Mouse (Mus musculus) embryonic facial prominence, embryonic 15.5 days (tissue): Measurements from ENCODE around the gene Mroh7. TPM values are rescaled to one million over a fixed set of nuclear protein-coding genes. Genes with fewer than 3 reads are reported as not detected.
"Not testable (repeated sequence)": the region's sequence is repeated elsewhere in the genome, so short reads cannot be mapped to it uniquely, and the experiment has no call there.

Source experiments
- ATAC-seq: fragments of 200-750 bp; cut with Nextera tagmentation; 2 replicates; pipeline ENCODE4 v1.8.0; 2017; ENCODE audit warnings: low read depth, moderate TSS enrichment; ENCODE audit not compliant: insufficient number of reproducible peaks, low FRiP score, low TSS enrichment
- H3K27ac ChIP-seq: fragments of 300-500 bp; sonication (generic); replicated peaks from 2 replicates; pipeline ENCODE4 v1.5.1; 2015; ENCODE audit warnings: mild to moderate bottlenecking, inconsistent platforms
- H3K27me3 ChIP-seq: fragments of 300-500 bp; sonication (generic); 2 replicates; pipeline ENCODE4 v1.6.1; 2015; ENCODE audit warnings: inconsistent platforms
- H3K36me3 ChIP-seq: fragments of 300-500 bp; sonication (generic); 2 replicates; pipeline ENCODE4 v1.6.1; 2015; ENCODE audit warnings: mild to moderate bottlenecking, inconsistent platforms
- H3K4me1 ChIP-seq: fragments of 300-500 bp; sonication (generic); 2 replicates; pipeline ENCODE4 v1.6.1; 2015; ENCODE audit warnings: inconsistent platforms
- H3K4me2 ChIP-seq: fragments of 300-500 bp; sonication (generic); replicated peaks from 2 replicates; pipeline ENCODE4 v1.6.1; 2015; ENCODE audit warnings: mild to moderate bottlenecking, inconsistent platforms
- H3K4me3 ChIP-seq: fragments of 300-500 bp; sonication (generic); replicated peaks from 2 replicates; pipeline ENCODE4 v1.5.1; 2015; ENCODE audit warnings: mild to moderate bottlenecking, inconsistent platforms
- H3K9ac ChIP-seq: fragments of 300-500 bp; sonication (generic); 2 replicates; pipeline ENCODE4 v1.6.1; 2015; ENCODE audit warnings: inconsistent platforms
- H3K9me3 ChIP-seq: fragments of 300-500 bp; sonication (generic); replicated peaks from 2 replicates; pipeline ENCODE4 v1.6.1; 2016; ENCODE audit warnings: inconsistent platforms
- WGBS: fragments of 180-500 bp; shearing (Covaris S2); methylation state at CpG from one replicate; pipeline ENCODE4 v1.1.7; 2015; 5-methylcytosine and 5-hydroxymethylcytosine counted together
- polyA plus RNA-seq: library from polyadenylated mRNA; unstranded; fragments of >200 nt; fragmentation: Nextera tagmentation; extraction: Ambion mirVana; gene quantifications from 2 replicates; pipeline ENCODE4 v1.2.1, GENCODE M21; 2015

Mroh7 gene
- polyA plus RNA-seq, result 0.39 and 0.57 TPM in 2 replicates

- WGBS, result 79% methylated on average over 7 of the region's 7 CpGs
- Histone ChIP-seq H3K36me3 (no peaks in the 10 kb centered on the region), H3K9me3 (no peaks in the 10 kb centered on the region), H3K27ac (no peak within 1 kb of the TSS), H3K4me1 (no peaks in the 10 kb centered on the region), H3K27me3 (no peaks in the 10 kb centered on the region), H3K9ac (no peak within 1 kb of the TSS), H3K4me2 (no peak within 1 kb of the TSS), H3K4me3 (no peak within 1 kb of the TSS)
- no peak for ATAC-seq
Measured at GRCm38 (mm10) chr4:106730814-106731213, at the start of gene Mroh7. Gene Mroh7 (minus strand): TSS chr4:106730925.

GRCm38 (mm10) chr4:106780045-106780444 is 49.3 kb upstream of the Mroh7 start:
- 36% methylated on average over 3 of the region's 3 CpGs for WGBS
- Histone ChIP-seq H3K27me3 (no peaks in the 10 kb centered on the region), H3K4me1 (peaks cover 56% of the 10 kb centered on the region), H3K4me2 (no peak overlapping the region), H3K4me3 (no peak overlapping the region), H3K9me3 (no peaks in the 10 kb centered on the region), H3K9ac (no peak overlapping the region), H3K27ac (no peak overlapping the region; the same call in 1 of the 2 replicates), H3K36me3 (no peaks in the 10 kb centered on the region)
- ATAC-seq, result peak; percentile 55; the same call in 1 of the 2 replicates

- WGBS, result 40% methylated on average over 5 of the region's 5 CpGs
- peak; percentile 91 for ATAC-seq
- Histone ChIP-seq H3K36me3 (no peaks in the 10 kb centered on the region), H3K9me3 (no peaks in the 10 kb centered on the region), H3K4me1 (peaks cover 40% of the 10 kb centered on the region), H3K9ac (no peak overlapping the region), H3K27ac (peak overlapping the region; percentile 73), H3K4me2 (no peak overlapping the region), H3K4me3 (no peak overlapping the region), H3K27me3 (no peaks in the 10 kb centered on the region)
Measured at GRCm38 (mm10) chr4:106778116-106778788, 47.5 kb upstream of the Mroh7 start.

- Histone ChIP-seq H3K4me2 (no peak overlapping the region), H3K27ac (no peak overlapping the region), H3K4me1 (peaks cover 33% of the 10 kb centered on the region), H3K9me3 (no peaks in the 10 kb centered on the region), H3K36me3 (no peaks in the 10 kb centered on the region), H3K9ac (no peak overlapping the region), H3K4me3 (no peak overlapping the region), H3K27me3 (no peaks in the 10 kb centered on the region)
- ATAC-seq, result no peak
- 30% methylated on average over 3 of the region's 3 CpGs for WGBS
Measured at GRCm38 (mm10) chr4:106776998-106777397, 46.3 kb upstream of the Mroh7 start.

GRCm38 (mm10) chr4:106775767-106776166 is 45.0 kb upstream of the Mroh7 start:
- H3K36me3 ChIP-seq, H3K27me3 ChIP-seq, H3K4me3 ChIP-seq, H3K27ac ChIP-seq, H3K4me2 ChIP-seq, H3K9me3 ChIP-seq, ATAC-seq, H3K9ac ChIP-seq: not testable (repeated sequence)
- WGBS, result 87% methylated on average over 6 of the region's 6 CpGs
- H3K4me1 ChIP-seq, result peaks cover 33% of the 10 kb centered on the region

- Histone ChIP-seq H3K4me1 (peaks cover 6% of the 10 kb centered on the region; the same call in 1 of the 2 replicates), H3K27me3 (no peaks in the 10 kb centered on the region), H3K4me3 (no peak overlapping the region), H3K9ac (no peak overlapping the region), H3K9me3 (no peaks in the 10 kb centered on the region), H3K36me3 (no peaks in the 10 kb centered on the region), H3K4me2 (no peak overlapping the region), H3K27ac (no peak overlapping the region)
- 88% methylated on average over 1 of the region's 1 CpGs for WGBS
- no peak for ATAC-seq
Measured at GRCm38 (mm10) chr4:106772558-106772957, 41.8 kb upstream of the Mroh7 start.

- Histone ChIP-seq H3K4me2 (no peak overlapping the region), H3K36me3 (no peaks in the 10 kb centered on the region), H3K9me3 (no peaks in the 10 kb centered on the region), H3K27me3 (no peaks in the 10 kb centered on the region), H3K4me1 (no peaks in the 10 kb centered on the region), H3K27ac (no peak overlapping the region), H3K9ac (no peak overlapping the region), H3K4me3 (no peak overlapping the region)
- ATAC-seq, result no peak
- WGBS, result 42% methylated on average over 2 of the region's 2 CpGs
Measured at GRCm38 (mm10) chr4:106769306-106769705, 38.6 kb upstream of the Mroh7 start.

- Histone ChIP-seq H3K9ac (no peak overlapping the region), H3K4me3 (no peak overlapping the region), H3K27me3 (no peaks in the 10 kb centered on the region), H3K36me3 (no peaks in the 10 kb centered on the region), H3K4me1 (no peaks in the 10 kb centered on the region), H3K4me2 (no peak overlapping the region), H3K9me3 (no peaks in the 10 kb centered on the region), H3K27ac (no peak overlapping the region)
- 74% methylated on average over 7 of the region's 7 CpGs for WGBS
- no peak for ATAC-seq
Measured at GRCm38 (mm10) chr4:106764166-106764565, 33.4 kb upstream of the Mroh7 start.

GRCm38 (mm10) chr4:106751726-106752125 is 21.0 kb upstream of the Mroh7 start:
- H3K4me3 ChIP-seq, result no peak overlapping the region
- H3K27ac ChIP-seq, result no peak overlapping the region
- no peaks in the 10 kb centered on the region for H3K9me3 ChIP-seq
- peaks cover 4% of the 10 kb centered on the region; the same call in 1 of the 2 replicates for H3K4me1 ChIP-seq
- no peaks in the 10 kb centered on the region for H3K27me3 ChIP-seq
- WGBS, result 91% methylated on average over 6 of the region's 6 CpGs
- no peak overlapping the region for H3K4me2 ChIP-seq
- no peak overlapping the region for H3K9ac ChIP-seq
- ATAC-seq, result no peak
- no peaks in the 10 kb centered on the region for H3K36me3 ChIP-seq

GRCm38 (mm10) chr4:106749699-106750098 is 19.0 kb upstream of the Mroh7 start:
- no peak overlapping the region for H3K9ac ChIP-seq
- H3K4me2 ChIP-seq, result peak overlapping the region; percentile 29
- no peaks in the 10 kb centered on the region for H3K27me3 ChIP-seq
- H3K4me1 ChIP-seq, result peaks cover 4% of the 10 kb centered on the region; the same call in 1 of the 2 replicates
- no peaks in the 10 kb centered on the region for H3K36me3 ChIP-seq
- peak overlapping the region; percentile 16; the same call in 1 of the 2 replicates for H3K4me3 ChIP-seq
- H3K27ac ChIP-seq, result 0 out of 2 replicates have a peak overlapping the region, but pooled peaks have one; percentile 3
- peak; percentile 73 for ATAC-seq
- 9% methylated on average over 7 of the region's 7 CpGs for WGBS
- no peaks in the 10 kb centered on the region for H3K9me3 ChIP-seq

GRCm38 (mm10) chr4:106747001-106747580 is 16.4 kb upstream of the Mroh7 start:
- H3K4me1 ChIP-seq, result peaks cover 4% of the 10 kb centered on the region; the same call in 1 of the 2 replicates
- H3K4me3 ChIP-seq, result no peak overlapping the region
- 82% methylated on average over 1 of the region's 1 CpGs for WGBS
- no peak overlapping the region for H3K4me2 ChIP-seq
- no peaks in the 10 kb centered on the region for H3K27me3 ChIP-seq
- H3K9me3 ChIP-seq, result no peaks in the 10 kb centered on the region
- ATAC-seq, result no peak
- no peak overlapping the region for H3K9ac ChIP-seq
- H3K27ac ChIP-seq, result no peak overlapping the region
- no peaks in the 10 kb centered on the region for H3K36me3 ChIP-seq
